Mouse (Mus musculus) liver (tissue): ENCODE measurements around the gene Orm3.

ENCODE experiments used
- DNase-seq: peaks from one replicate; pipeline ENCODE4 v3.0.0-alpha.2; 2020; ENCODE audit warnings: mixed read lengths

Orm3 gene

GRCm38 (mm10) chr4:63355877-63356665 lies at the start of gene Orm3:
TSS of gene Orm3 (plus strand) at chr4:63356162.
- no peak for DNase-seq

GRCm38 (mm10) chr4:63307175-63308062 lies 48.5 kb upstream of the Orm3 start:
- peak; percentile 83 for DNase-seq

GRCm38 (mm10) chr4:63308316-63308715 lies 47.6 kb upstream of the Orm3 start:
- DNase-seq = no peak

- DNase-seq = no peak
Observed at GRCm38 (mm10) chr4:63310247-63310855, 45.6 kb upstream of the Orm3 start.

- no peak for DNase-seq
Observed at GRCm38 (mm10) chr4:63311426-63311825, 44.5 kb upstream of the Orm3 start.

- DNase-seq = no peak
Observed at GRCm38 (mm10) chr4:63314063-63314462, 41.9 kb upstream of the Orm3 start.

- DNase-seq = no peak
Observed at GRCm38 (mm10) chr4:63316076-63316746, 39.8 kb upstream of the Orm3 start.

GRCm38 (mm10) chr4:63319566-63319965 lies 36.4 kb upstream of the Orm3 start:
- peak; percentile 46 for DNase-seq

- DNase-seq = no peak
Observed at GRCm38 (mm10) chr4:63323275-63323815, 32.6 kb upstream of the Orm3 start.

GRCm38 (mm10) chr4:63333403-63333802 lies 22.6 kb upstream of the Orm3 start:
- no peak for DNase-seq

GRCm38 (mm10) chr4:63338414-63339076 lies 17.4 kb upstream of the Orm3 start:
- no peak for DNase-seq

GRCm38 (mm10) chr4:63342491-63342890 lies 13.5 kb upstream of the Orm3 start:
- no peak for DNase-seq

GRCm38 (mm10) chr4:63343608-63344007 lies 12.4 kb upstream of the Orm3 start:
- no peak for DNase-seq

GRCm38 (mm10) chr4:63344295-63344694 lies 11.7 kb upstream of the Orm3 start, which contains the start of gene Orm1:
TSS of gene Orm1 (plus strand) at chr4:63344560.
- DNase-seq = no peak

GRCm38 (mm10) chr4:63345261-63345660 lies 10.7 kb upstream of the Orm3 start:
- DNase-seq = no peak

- no peak for DNase-seq
Observed at GRCm38 (mm10) chr4:63346659-63347058, 9.3 kb upstream of the Orm3 start.

- DNase-seq = no peak
Observed at GRCm38 (mm10) chr4:63348524-63348923, 7.4 kb upstream of the Orm3 start.

- no peak for DNase-seq
Observed at GRCm38 (mm10) chr4:63356981-63357570, 1.1 kb downstream of the Orm3 start.

- DNase-seq = no peak
Observed at GRCm38 (mm10) chr4:63359861-63360260, 3.9 kb downstream of the Orm3 start.

GRCm38 (mm10) chr4:63362150-63362549 lies 6.2 kb downstream of the Orm3 start, which contains the start of gene Orm2:
TSS of gene Orm2 (plus strand) at chr4:63362449.
- DNase-seq = no peak

- peak; percentile 85 for DNase-seq
Observed at GRCm38 (mm10) chr4:63368577-63368976, 12.6 kb downstream of the Orm3 start.
